Mouse (Mus musculus) forebrain, embryonic 11.5 days (tissue): ENCODE data around the gene Cbln4. TPM values are rescaled to one million over a fixed set of nuclear protein-coding genes. Genes with fewer than 3 reads are reported as not detected.

Experiments
- ATAC-seq: fragments of 200-750 bp; cut with Nextera tagmentation; replicated peaks from 2 replicates; pipeline ENCODE4 v1.8.0; 2017; ENCODE audit warnings: moderate TSS enrichment; ENCODE audit not compliant: low FRiP score
- DNase-seq: peaks from one replicate; pipeline ENCODE4 v3.0.0-alpha.2; 2017; ENCODE audit warnings: low spot score
- H3K27ac ChIP-seq: fragments of 300-500 bp; sonication (generic); 2 replicates; pipeline ENCODE4 v1.5.1; 2014; ENCODE audit warnings: low read depth, low read length
- H3K27me3 ChIP-seq: fragments of 300-500 bp; sonication (generic); 2 replicates; pipeline ENCODE4 v1.6.1; 2014; ENCODE audit warnings: mild to moderate bottlenecking, low read length, mixed read lengths; ENCODE audit not compliant: control insufficient read depth, insufficient read depth
- H3K36me3 ChIP-seq: fragments of 300-500 bp; sonication (generic); 2 replicates; pipeline ENCODE4 v1.6.1; 2014; ENCODE audit warnings: mild to moderate bottlenecking, low read length, moderate library complexity, mixed read lengths; ENCODE audit not compliant: control insufficient read depth, insufficient read depth
- H3K4me1 ChIP-seq: fragments of 300-500 bp; sonication (generic); replicated peaks from 2 replicates; pipeline ENCODE4 v1.6.1; 2014; ENCODE audit warnings: low read length, mixed read lengths; ENCODE audit not compliant: control insufficient read depth, insufficient read depth
- H3K4me2 ChIP-seq: fragments of 300-500 bp; sonication (generic); 2 replicates; pipeline ENCODE4 v1.6.1; 2014; ENCODE audit warnings: low read depth, mild to moderate bottlenecking, low read length, moderate library complexity, mixed read lengths; ENCODE audit not compliant: severe bottlenecking
- H3K4me3 ChIP-seq: fragments of 300-500 bp; sonication (generic); 2 replicates; pipeline ENCODE4 v1.5.1; 2014; ENCODE audit warnings: low read depth, low read length
- H3K9ac ChIP-seq: fragments of 300-500 bp; sonication (generic); 2 replicates; pipeline ENCODE4 v1.6.1; 2014; ENCODE audit warnings: low read length
- H3K9me3 ChIP-seq: fragments of 300-500 bp; sonication (generic); 2 replicates; pipeline ENCODE4 v1.6.1; 2016; ENCODE audit warnings: low read length, mixed read lengths; ENCODE audit not compliant: control insufficient read depth
- WGBS: fragments of 180-500 bp; shearing (Covaris S2); extraction: QIAGEN DNeasy Blood & Tissue Kit; methylation state at CpG from one replicate; pipeline ENCODE4 v1.1.7; 2014; 5-methylcytosine and 5-hydroxymethylcytosine counted together
- polyA plus RNA-seq: library from polyadenylated mRNA; unstranded; fragments of >200 nt; fragmentation: Nextera tagmentation; extraction: Ambion mirVana; gene quantifications from 2 replicates; pipeline ENCODE4 v1.2.1, GENCODE M21; 2014

Gene Cbln4
- polyA plus RNA-seq, 1 experiment from 2014 or later = 0.96 TPM

DNA sequence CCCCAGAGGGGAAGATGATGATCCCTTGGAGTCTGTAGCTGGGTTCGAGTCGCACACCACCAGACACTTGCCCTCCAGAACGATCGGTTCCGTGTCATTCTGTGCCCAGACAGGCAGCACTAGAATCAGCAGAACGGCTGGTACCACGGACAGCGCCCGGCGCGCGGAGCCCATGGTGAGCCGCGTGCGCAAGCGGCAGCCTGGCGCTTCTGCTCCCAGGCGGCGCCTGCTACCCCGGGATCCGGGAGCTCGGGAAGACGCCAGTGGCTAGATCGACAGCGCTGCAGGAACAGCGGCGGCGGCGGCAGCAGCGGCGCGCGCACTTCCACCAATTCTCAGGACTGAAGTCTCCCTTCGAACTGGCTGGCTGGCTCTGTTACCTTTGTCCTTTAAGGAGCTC, 1.1 kb downstream of the Cbln4 start:
- H3K9me3 ChIP-seq = no peaks in the 10 kb centered on the region
- H3K27ac ChIP-seq = no peak overlapping the region
- ATAC-seq = peak; percentile 76
- peak overlapping the region; percentile 65 for H3K4me2 ChIP-seq
- WGBS = under 1% methylated on average over 34 of the region's 34 CpGs
- H3K27me3 ChIP-seq = peaks cover 39% of the 10 kb centered on the region
- 0 out of 2 replicates have a peak, but pooled peaks cover 8% of the 10 kb centered on the region for H3K4me1 ChIP-seq
- no peaks in the 10 kb centered on the region for H3K36me3 ChIP-seq
- DNase-seq = peak; percentile 92
- H3K9ac ChIP-seq = no peak overlapping the region
- H3K4me3 ChIP-seq = peak overlapping the region; percentile 33

- H3K9me3 ChIP-seq = no peaks in the 10 kb centered on the region
- H3K4me3 ChIP-seq = no peak overlapping the region
- H3K27ac ChIP-seq = no peak overlapping the region
- WGBS = 53% methylated on average over 10 of the region's 10 CpGs
- ATAC-seq (no peak), DNase-seq (no peak)
- peaks cover 39% of the 10 kb centered on the region for H3K27me3 ChIP-seq
- H3K4me1 ChIP-seq = 0 out of 2 replicates have a peak, but pooled peaks cover 8% of the 10 kb centered on the region
- H3K9ac ChIP-seq = no peak overlapping the region
- no peaks in the 10 kb centered on the region for H3K36me3 ChIP-seq
- no peak overlapping the region for H3K4me2 ChIP-seq
Observed at GRCm38 (mm10) chr2:172040859-172041258, 2.4 kb downstream of the Cbln4 start.

DNA sequence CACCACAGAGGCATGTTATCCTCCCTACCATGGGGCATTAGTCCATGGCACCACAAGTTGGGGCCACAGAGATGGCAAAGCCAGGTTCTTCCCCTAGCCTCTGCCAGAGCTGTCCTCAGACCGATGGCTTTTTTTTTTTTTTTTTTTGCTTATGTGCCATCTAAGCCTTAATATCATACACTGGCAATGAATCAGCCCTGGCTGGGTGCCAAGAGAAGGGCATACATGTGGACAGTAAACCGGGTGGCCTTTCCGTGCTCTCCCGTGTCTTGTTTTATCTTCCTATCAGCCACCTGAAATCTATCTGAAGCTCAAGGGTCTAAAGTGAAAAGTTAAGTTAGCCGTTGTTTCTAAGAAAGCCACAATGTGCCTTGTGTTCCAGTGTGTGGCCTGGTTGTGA, 3.7 kb downstream of the Cbln4 start:
- Histone ChIP-seq H3K4me3 (no peak overlapping the region), H3K9me3 (no peaks in the 10 kb centered on the region), H3K4me2 (no peak overlapping the region), H3K36me3 (no peaks in the 10 kb centered on the region), H3K27me3 (peaks cover 39% of the 10 kb centered on the region), H3K4me1 (0 out of 2 replicates have a peak, but pooled peaks cover 8% of the 10 kb centered on the region), H3K9ac (no peak overlapping the region), H3K27ac (no peak overlapping the region)
- WGBS = 89% methylated on average over 5 of the region's 5 CpGs
- DNase-seq (no peak), ATAC-seq (no peak)

- WGBS = 47% methylated on average over 5 of the region's 5 CpGs
- DNase-seq (no peak), ATAC-seq (no peak)
Observed at GRCm38 (mm10) chr2:172034281-172034680, 9.0 kb downstream of the Cbln4 start.

GRCm38 (mm10) chr2:172025459-172026130, 17.7 kb downstream of the Cbln4 start:
- no peak overlapping the region for H3K27ac ChIP-seq
- H3K9ac ChIP-seq = no peak overlapping the region
- H3K4me1 ChIP-seq = no peaks in the 10 kb centered on the region
- peak; percentile 81 for ATAC-seq
- H3K4me3 ChIP-seq = no peak overlapping the region
- peak; percentile 59 for DNase-seq
- H3K9me3 ChIP-seq = no peaks in the 10 kb centered on the region
- no peaks in the 10 kb centered on the region for H3K27me3 ChIP-seq
- H3K36me3 ChIP-seq = no peaks in the 10 kb centered on the region
- no peak overlapping the region for H3K4me2 ChIP-seq
- 34% methylated on average over 12 of the region's 12 CpGs for WGBS

More at GRCm38 (mm10) chr2:172034281-172034680, 9.0 kb downstream of the Cbln4 start:
- Histone ChIP-seq H3K9ac (no peak overlapping the region), H3K27me3 (no peaks in the 10 kb centered on the region), H3K36me3 (no peaks in the 10 kb centered on the region), H3K4me2 (no peak overlapping the region), H3K4me3 (no peak overlapping the region), H3K27ac (no peak overlapping the region), H3K9me3 (no peaks in the 10 kb centered on the region), H3K4me1 (no peaks in the 10 kb centered on the region)

DNA sequence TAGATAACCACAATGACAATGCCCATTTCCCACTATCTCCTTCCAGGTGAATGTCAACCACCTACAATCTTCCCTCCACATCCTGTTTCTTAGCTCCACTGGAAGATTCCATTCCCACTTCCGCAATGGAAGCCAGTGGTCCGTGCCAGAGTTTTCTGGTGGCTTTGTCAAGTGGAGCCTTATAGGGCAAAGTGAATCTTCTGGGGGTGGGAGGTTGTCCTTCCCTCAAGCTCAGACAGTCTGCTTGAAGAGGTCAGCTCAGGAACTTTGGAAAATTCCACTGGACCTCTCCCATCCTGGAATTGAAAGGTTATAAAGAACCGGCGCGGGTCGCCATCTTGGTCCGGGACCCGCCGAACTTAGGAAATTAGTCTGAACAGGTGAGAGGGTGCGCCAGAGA, 36.5 kb downstream of the Cbln4 start:
- Histone ChIP-seq H3K27me3 (no peaks in the 10 kb centered on the region), H3K9ac (no peak overlapping the region), H3K9me3 (no peaks in the 10 kb centered on the region), H3K4me3 (no peak overlapping the region), H3K36me3 (no peaks in the 10 kb centered on the region), H3K27ac (no peak overlapping the region), H3K4me1 (no peaks in the 10 kb centered on the region), H3K4me2 (no peak overlapping the region)
- WGBS = 97% methylated on average over 9 of the region's 10 CpGs
- DNase-seq (no peak), ATAC-seq (no peak)

DNA sequence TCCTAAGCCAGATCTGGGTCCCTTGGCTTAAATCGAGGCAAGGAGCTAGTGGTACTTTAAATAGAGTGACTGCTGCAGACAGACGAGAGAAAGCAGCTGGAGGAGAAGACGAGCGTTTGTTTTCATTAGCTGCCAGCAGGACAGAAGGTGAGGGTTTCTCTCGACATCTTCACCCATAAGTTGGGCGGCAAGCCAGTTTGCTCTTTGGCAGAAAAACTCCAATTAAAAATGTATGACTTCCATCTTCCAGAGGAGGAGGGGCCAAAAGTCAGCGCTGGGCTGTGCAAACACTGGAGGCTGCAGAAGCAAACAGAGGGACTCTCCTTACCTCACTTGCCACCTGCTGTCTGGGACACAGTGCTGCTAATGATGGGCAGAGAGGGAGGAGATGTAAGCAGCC, 37.3 kb downstream of the Cbln4 start:
- Histone ChIP-seq H3K27me3 (no peaks in the 10 kb centered on the region), H3K4me1 (no peaks in the 10 kb centered on the region), H3K9ac (no peak overlapping the region), H3K9me3 (no peaks in the 10 kb centered on the region), H3K36me3 (no peaks in the 10 kb centered on the region), H3K27ac (no peak overlapping the region), H3K4me2 (no peak overlapping the region), H3K4me3 (no peak overlapping the region)
- DNase-seq = no peak
- 51% methylated on average over 7 of the region's 7 CpGs for WGBS
- ATAC-seq = no peak

- H3K36me3 ChIP-seq = no peaks in the 10 kb centered on the region
- H3K9ac ChIP-seq = no peak overlapping the region
- no peak overlapping the region for H3K4me2 ChIP-seq
- ATAC-seq = no peak
- no peak for DNase-seq
- H3K9me3 ChIP-seq = no peaks in the 10 kb centered on the region
- H3K4me1 ChIP-seq = no peaks in the 10 kb centered on the region
- WGBS = 81% methylated on average over 21 of the region's 21 CpGs
- no peaks in the 10 kb centered on the region for H3K27me3 ChIP-seq
- H3K4me3 ChIP-seq = no peak overlapping the region
- H3K27ac ChIP-seq = no peak overlapping the region
Observed at GRCm38 (mm10) chr2:172004029-172004984, 39.0 kb downstream of the Cbln4 start.
